Mouse (Mus musculus) frontal cortex, postnatal 25 days (tissue): ENCODE measurements around the gene Kat6b.

Experiments
- DNase-seq, 2 experiments: peaks; one replicate each; pipeline ENCODE4 v3.0.0; 2022; ENCODE audit warnings: low spot score in 2 of 2

The Kat6b gene

DNA sequence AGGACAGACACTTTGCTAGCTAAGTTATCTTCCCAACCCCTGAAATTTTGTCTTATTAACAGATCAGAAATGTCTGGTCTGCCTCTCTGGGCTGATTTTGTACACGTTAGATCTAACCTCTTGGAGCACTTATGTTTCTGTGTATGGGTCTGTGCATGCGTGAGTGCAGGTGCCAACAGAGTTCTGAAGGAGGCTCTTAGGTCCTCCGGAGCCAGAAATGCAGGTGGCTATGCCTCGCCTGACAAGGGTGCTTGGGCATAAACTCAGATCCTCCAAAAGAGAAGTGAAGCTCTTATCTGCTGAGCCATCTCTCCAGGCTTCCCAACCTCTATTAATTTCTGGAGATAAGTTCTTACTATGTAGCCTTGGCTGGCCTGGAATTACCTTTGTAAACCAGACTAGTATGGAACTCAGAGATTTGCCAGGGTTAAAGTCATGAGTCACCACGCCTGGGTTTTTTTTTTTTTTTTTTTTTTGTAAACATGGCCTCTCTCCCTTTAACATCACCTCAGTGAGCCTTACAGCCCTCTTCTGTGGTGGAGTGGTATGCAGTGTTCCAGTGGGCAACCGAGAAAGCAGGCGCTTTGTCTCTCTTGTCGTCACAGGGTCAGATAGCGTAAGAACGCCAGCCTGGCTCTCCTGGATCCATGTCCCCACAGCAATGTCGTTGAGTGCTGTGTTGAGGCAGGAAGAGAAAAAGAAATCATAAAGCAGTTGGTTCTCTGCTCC is 79.4 kb downstream of the Kat6b start:
- DNase-seq = no peak

DNA sequence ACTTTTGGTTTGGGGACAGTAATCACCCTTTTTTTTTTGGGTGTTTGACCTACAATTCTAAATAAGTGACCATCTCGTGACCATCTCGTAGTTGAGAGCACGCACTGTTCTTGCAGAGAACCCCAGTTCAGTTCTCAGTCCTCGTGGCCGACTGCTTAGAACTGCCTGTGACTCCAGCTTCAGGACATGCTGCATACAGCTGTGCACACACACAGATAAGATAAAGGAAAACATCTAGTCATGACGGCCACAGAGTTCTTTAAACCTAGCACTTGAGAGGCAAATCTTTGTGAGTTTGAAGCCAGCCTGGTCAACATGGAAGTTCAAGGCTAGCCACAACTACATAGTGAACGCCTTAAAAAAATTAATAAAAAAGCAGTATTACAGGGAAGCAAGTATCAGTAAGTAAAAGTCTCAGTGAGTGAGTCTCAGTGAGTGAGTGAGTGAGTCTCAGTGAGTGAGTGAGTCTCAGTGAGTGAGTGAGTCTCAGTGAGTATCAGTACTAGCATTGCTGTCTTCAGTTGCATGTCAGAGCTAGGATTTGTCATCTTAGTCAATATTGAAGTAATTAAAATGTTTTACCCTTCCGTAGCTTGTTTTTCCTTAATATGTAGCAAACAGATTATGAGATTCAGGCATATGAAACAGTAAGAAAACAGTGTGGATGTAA is 80.3 kb downstream of the Kat6b start:
- DNase-seq = no peak

GRCm38 (mm10) chr14:21563584-21564118 is 82.4 kb downstream of the Kat6b start:
- DNase-seq = no peak

DNA sequence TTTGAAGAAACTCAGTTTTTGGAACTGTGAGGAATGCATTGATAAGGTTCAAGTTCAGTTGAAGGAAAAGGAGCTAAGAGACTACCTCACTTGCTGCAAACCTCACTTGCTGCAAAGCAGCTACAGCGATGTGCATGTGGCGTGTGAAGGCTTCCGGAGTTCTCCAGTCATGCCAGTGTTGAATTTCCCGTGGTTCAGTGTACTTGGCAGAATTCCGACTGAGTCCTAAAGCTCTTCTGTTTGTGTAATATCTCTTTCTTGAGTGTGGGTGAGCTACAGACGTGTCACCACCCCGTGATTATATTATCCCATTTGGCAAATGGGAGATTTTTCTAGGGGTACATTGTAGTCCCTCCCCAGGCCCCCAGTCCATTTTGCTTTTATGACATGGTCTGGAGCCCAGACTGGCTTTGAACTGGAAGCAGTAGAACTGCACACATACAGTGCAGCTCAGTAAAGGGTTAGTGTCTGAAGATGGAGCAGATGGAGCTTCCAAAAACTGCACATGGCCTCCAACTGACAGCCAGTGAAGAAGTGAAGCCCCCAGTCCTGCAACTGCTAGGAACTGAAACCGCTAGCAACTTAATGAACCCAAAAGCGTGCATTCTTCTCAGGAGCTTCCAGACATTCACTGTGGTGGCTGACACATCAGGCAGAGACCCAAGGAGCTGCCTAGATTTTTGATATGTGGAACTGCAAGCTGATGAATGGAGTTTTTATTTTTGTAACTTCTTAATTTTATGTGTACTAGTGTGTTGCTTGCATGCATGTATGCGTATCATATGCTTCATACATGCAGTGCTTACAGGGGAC is 84.5 kb downstream of the Kat6b start:
- DNase-seq = no peak

DNA sequence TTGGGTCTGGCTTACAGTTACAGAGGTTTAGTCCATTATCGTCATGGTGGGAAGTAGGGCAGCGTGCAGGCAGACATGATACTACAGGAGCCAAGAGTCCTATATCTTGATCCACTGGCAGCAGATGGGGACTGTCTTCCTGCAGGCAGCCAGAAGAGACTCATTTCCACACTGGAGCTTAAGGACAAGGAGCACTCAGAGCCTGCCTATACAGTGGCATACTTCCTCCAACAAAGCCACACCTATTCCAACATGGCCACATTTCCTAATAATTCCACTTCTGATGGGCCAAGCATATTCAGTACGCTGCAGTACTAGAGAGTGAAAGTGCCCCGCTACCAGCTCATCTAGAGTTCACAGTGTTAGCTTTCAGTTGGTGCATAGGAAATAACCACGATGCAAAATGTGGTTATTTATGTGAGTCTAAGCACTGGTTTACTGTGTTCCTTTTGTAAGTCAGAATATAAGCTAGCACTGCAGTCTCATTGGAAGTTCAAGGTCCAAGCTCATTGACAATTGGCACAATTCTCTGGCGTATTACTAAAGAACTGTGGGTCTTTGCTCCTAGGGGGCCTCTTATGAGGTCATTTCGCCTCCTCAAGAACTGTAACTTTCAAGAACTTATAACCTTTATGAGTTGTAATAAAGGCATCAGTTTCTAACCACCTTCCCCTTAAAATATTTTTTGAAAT is 86.2 kb downstream of the Kat6b start:
- no peak for DNase-seq

DNA sequence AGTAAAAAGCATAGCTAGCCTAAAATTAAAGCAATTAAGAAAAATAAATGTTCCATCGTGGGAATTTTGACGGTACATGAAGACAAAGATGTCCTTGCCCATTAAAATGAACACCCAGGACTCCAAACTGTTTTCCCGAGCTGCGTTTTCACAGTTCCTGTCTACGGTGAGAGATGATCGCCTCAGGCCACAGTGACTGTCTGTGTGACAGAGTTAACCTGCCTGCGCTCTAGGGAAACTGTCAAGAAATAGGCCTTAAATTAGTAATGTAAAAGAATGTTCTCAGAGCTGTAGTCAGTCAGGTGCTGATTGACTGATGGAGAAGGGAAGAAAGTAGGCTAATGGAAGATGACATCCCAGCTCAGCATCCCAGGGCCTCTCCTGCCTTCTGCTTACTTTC is 87.6 kb downstream of the Kat6b start:
- no peak for DNase-seq

- DNase-seq = no peak
Measured at GRCm38 (mm10) chr14:21574686-21575309, 93.6 kb downstream of the Kat6b start.

DNA sequence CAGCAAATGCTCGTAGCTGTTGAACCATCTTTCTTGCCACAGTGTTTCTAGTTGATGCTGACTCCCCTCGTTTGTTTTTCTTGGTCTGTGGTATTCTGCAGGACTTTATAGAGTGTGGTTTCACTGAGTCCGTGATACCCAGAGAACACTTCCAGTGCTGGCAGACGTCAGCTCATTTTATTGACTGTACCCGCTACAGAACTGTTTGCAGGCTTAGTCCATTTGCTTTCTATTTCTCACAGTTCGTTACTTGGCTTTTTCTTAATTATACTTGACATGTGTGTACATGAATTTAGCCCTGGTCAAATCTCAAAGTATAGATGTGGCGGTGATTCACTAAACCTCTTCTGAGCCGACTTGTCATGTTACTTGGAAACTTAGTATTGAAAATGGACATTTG is 95.6 kb downstream of the Kat6b start:
- no peak for DNase-seq

- no peak for DNase-seq
Measured at GRCm38 (mm10) chr14:21581198-21581597, 100.0 kb downstream of the Kat6b start.

DNA sequence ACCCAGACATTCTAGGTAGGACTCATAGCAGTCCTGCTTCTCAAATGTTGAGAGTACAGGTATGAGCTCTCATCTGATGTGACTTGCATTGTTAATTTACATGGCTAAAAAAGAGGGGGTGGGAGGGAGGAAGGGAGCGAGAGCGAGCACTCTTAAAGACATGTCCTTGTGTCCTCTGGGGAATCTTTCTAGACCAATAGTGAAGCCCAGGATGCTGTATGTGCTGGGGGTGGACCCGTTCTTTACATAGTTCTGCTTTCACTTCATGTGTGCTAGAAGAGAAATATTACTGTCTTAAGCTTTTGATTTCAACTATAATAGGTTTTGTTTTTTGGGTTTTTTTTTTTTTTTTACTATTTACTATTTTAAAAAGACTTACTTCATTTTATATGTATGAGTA is 101.1 kb downstream of the Kat6b start:
- DNase-seq = no peak

DNA sequence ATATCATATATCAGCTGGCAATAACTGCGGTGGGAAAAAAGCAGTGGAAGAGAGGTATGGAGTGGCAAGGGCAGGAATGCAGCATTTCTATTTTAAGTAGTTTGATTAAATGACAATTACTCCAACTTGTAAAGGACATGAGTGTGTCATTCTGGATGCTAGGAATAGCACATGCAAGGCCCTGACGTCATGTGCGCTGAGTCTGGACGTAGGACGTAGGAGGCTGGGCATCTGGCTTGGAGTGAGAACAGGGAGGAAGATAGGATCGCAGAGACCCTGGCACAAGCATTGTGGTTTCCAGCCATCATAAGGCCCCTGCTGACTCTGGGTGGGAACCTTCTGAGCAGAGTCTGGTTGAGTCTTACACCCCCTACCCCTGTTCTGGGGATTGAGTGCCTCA is 101.8 kb downstream of the Kat6b start:
- no peak for DNase-seq

DNA sequence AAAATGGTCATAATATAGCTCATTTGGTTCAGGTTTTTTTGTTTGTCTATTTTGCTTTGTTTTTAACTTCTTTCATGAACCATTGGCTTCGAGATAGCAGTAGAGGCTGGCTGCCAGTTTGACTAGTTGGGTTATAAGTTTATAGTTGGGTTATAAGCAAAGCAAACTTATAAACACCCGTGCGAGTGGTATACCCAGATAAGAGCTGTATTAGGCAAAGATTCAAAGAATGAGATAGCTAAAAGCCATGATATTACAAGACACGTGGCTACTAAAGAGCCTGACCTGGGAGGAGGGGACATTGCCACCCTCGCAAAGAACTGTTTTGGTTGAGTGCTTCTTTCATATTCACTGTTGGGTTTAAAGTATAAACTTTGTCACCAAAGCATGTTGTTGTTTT is 102.6 kb downstream of the Kat6b start:
- DNase-seq = no peak

- DNase-seq = no peak
Measured at GRCm38 (mm10) chr14:21584468-21585135, 103.4 kb downstream of the Kat6b start.

DNA sequence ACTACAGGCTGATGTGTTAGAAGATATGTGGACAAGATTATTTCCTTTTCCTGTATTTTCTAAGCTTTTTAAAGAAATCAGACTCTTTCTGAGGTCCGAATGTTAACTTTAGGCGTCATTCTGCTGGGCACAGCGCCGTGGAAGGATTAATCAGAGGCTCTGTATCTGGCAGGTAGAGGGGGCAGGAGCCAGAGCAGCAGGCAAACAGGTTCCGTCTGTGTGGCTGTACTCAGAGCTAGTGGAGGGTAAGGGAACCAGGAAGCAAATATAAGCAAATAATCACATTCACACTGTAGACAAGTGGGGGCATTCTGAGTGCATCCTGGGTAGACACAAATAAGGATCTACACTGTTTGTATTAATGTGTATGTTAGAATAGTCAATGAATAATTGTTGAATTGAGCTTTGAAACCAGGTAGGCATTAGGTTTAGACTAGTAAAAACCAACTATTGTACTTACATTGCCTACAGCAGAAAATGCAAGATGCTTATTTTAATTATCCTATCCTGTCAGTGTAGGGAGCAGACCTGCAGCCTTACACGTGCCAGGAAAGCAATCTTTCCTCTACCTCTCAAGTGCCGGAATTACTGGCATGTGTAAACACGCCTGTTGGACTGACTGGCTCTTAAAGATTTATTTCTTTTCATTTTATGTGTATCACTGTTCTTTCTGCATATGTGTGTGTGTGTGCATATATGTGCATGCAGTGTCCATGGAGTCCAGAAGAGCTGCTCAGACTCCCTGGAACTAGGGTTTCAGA is 104.4 kb downstream of the Kat6b start:
- no peak for DNase-seq

- DNase-seq = no peak
Measured at GRCm38 (mm10) chr14:21586481-21587118, 105.4 kb downstream of the Kat6b start.

DNA sequence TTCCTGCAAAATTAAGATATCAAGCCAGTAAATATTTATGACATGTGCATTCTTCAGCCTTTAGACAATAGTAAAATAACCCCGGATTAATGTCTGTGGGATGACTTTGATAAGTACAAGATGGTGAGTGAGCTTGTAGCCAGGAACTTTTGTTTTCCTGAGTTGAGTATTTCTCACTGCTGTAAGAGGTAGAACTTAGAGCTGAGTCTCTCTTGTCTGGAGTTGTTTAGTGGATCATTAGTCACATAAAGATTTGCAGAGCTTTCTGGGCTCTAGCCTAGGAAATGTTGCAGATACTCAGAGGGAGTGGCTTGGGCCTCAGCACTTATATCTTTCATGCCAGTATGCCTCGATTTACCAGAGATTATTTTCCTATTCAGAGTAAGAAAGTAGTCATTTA is 106.7 kb downstream of the Kat6b start:
- no peak for DNase-seq

GRCm38 (mm10) chr14:21589620-21590019 is 108.4 kb downstream of the Kat6b start:
- DNase-seq = no peak

DNA sequence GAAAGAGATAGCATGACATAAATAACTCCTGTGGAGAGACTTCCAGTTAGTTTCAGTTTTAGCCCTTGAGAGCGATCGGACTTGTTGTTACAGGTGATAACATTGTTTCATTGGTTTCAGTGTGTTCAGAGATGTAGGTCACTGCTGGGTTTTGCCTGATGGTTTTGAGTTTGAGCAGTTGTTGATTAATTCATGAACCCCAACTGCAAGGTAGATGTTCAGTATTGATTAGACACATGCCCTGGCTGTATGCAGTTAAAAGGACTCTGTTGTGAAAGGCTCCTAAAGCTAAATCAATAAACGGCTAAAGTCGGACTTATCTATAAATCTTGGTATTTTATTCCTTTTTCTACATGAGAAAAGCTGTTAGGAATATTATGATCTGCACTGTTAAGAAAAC is 109.0 kb downstream of the Kat6b start:
- DNase-seq = no peak

DNA sequence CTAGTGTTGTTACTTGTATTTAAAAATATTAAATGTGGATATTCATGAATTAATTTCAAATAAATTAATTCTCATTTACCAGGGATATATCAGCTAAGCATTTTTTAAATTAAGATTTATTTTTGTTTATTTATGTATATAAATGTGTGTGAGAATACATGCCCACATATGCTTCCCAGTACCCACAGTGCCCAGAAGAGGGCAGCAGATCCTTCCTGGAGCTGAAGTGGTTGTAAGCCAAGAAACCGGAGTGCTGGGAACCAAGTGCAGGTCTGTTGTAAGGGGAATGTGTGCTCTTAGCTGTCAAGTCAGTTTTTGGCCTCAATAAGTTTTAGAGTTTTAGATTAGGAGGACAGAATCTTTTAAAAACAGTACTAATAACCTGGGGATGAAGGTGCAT is 110.9 kb downstream of the Kat6b start:
- no peak for DNase-seq
